Mouse (Mus musculus) kidney, adult 2 months (tissue): Measurements from ENCODE around the gene C3ar1. TPM values are rescaled to one million over a fixed set of nuclear protein-coding genes. Genes with fewer than 3 reads are reported as not detected.
A peak's percentile ranks its signal among the peaks of the same experiment; 100 is the strongest.

Experiments
- DNase-seq: peaks from one replicate; pipeline ENCODE4 v3.0.0; 2021
- H3K27ac ChIP-seq: fragments of 200-500 bp; 2 replicates; pipeline ENCODE4 v1.5.1; 2012; ENCODE audit warnings: low read depth, low read length, control low read depth, inconsistent platforms; ENCODE audit not compliant: insufficient read depth
- H3K27me3 ChIP-seq: fragments of 200-500 bp; replicated peaks from 2 replicates; pipeline ENCODE4 v1.6.1; 2012; ENCODE audit warnings: mild to moderate bottlenecking, moderate library complexity, low read length, inconsistent platforms; ENCODE audit not compliant: control insufficient read depth, insufficient read depth
- H3K36me3 ChIP-seq: fragments of 200-500 bp; 2 replicates; pipeline ENCODE4 v1.6.1; 2012; ENCODE audit warnings: mild to moderate bottlenecking, moderate library complexity, low read length, inconsistent platforms; ENCODE audit not compliant: control insufficient read depth, insufficient read depth
- H3K4me1 ChIP-seq: fragments of 200-500 bp; 2 replicates; pipeline ENCODE4 v1.6.1; 2011; ENCODE audit warnings: low read length; ENCODE audit not compliant: control insufficient read depth, insufficient read depth
- H3K4me3 ChIP-seq: fragments of 200-500 bp; 2 replicates; pipeline ENCODE4 v1.5.1; 2011; ENCODE audit warnings: mild to moderate bottlenecking, low read depth, low read length, control low read depth; ENCODE audit not compliant: insufficient read depth
- CTCF ChIP-seq: fragments of 200-500 bp; conservative IDR thresholded peaks from 2 replicates; pipeline ENCODE4 v1.5.1; 2011; ENCODE audit warnings: low read depth, mild to moderate bottlenecking, control low read depth, low read length, moderate library complexity, mixed read lengths; ENCODE audit not compliant: insufficient read depth, insufficient read length
- POLR2A ChIP-seq: fragments of 200-500 bp; IDR thresholded peaks from one replicate; pipeline ENCODE4 v1.6.1; 2011; ENCODE audit warnings: low read depth, low read length, control low read depth
- WGBS: fragments of 180-500 bp; shearing (Covaris S2); methylation state at CpG from one replicate; pipeline ENCODE4 v1.1.7; 2018; 5-methylcytosine and 5-hydroxymethylcytosine counted together
- polyA plus RNA-seq: library from polyadenylated mRNA; depleted of rRNA; stranded (reverse); fragments of >200 nt; gene quantifications from 2 replicates; pipeline ENCODE4 v1.2.3, GENCODE M21; 2012; rRNA removed

The C3ar1 gene
- 1.6 and 2.1 TPM in 2 replicates for polyA plus RNA-seq

DNA sequence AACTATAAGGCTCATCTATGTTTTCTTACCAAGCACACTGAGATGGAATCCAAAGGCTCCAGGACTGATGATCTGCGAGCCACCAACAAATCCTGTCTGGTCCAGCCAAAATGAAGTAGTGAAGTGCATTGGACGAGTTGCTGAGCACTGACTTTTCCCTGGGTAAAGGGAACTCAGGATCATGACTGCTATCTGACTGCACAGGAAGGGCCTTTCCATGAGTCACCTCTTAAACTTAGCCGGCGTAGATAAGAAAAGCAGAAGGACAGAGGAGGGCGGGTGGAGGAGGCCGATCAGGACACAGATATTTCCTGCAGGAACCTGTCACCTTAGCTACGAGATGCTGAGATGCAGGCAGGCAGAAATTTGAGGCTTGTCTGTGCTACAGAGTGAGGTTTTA, at the start of gene C3ar1:
C3ar1 (minus strand) TSS at position 207 of the 400 bp plus-strand sequence.
- WGBS: 72% methylated on average over 7 of the region's 7 CpGs
- no peaks in the 10 kb centered on the region for H3K36me3 ChIP-seq
- H3K27ac ChIP-seq: no peak within 1 kb of the TSS
- no peaks in the 10 kb centered on the region for H3K4me1 ChIP-seq
- no peaks in the 10 kb centered on the region for H3K27me3 ChIP-seq
- DNase-seq: no peak
- no peak for TF ChIP-seq CTCF
- TF ChIP-seq POLR2A: no peak
- H3K4me3 ChIP-seq: no peak within 1 kb of the TSS

DNA sequence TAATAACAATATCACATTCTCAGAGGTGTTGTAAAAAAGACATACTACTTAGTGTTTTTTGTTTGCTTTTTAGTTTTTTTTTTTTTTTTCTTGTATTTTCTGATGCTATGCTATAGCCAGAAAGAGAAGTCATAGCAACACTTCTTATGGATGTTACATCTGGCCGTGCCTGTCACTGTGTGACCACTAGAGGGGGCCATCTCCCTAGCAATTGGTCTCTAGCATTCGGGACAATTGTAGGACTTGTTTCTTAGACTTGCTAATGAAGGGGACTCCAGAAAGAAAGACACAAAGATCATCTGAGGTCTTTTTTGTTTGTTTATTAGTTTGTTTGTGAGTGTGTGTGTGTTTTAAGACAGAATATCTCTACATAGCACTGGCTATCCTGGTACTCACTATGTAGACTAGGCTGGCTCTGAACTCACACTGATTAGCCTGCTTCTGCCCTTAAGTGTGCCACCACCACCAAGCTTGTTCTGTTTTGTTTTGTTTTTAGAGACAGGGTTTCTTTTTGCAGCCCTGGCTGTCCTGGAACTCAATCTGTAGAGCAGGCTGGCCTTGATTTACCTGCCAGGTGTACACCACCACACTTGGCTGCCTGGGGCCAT, 36.6 kb upstream of the C3ar1 start:
- Histone ChIP-seq H3K36me3 (peaks cover 3% of the 10 kb centered on the region; the same call in 1 of the 2 replicates), H3K27me3 (no peaks in the 10 kb centered on the region), H3K4me1 (no peaks in the 10 kb centered on the region), H3K4me3 (no peak overlapping the region), H3K27ac (no peak overlapping the region)
- TF ChIP-seq CTCF: peak; percentile 83
- no peak for TF ChIP-seq POLR2A
- peak; percentile 50 for DNase-seq
- WGBS: 6% methylated on average over 2 of the region's 2 CpGs

DNA sequence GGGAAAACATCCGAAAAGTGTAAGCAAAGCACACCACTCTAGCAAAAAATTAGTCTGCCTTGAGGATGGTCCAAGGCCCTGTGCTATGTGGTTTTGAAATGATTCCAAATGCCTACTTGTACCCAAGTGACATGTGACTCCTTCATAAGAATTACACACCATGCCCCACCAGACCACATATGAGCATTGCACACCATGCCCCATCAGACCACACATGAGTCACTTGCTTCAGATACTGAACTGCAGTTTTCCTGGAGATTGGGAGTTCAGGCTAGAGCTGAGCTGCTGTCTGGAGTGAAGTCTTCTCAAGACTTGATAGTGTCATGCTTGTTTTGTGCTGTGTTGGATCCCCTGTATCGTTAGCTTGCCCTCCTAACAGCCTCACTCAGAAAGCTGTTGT, 33.6 kb upstream of the C3ar1 start:
- 94% methylated on average over 2 of the region's 2 CpGs for WGBS
- H3K27ac ChIP-seq: no peak overlapping the region
- no peak for DNase-seq
- H3K27me3 ChIP-seq: no peaks in the 10 kb centered on the region
- no peaks in the 10 kb centered on the region for H3K4me1 ChIP-seq
- no peak overlapping the region for H3K4me3 ChIP-seq
- peaks cover 6% of the 10 kb centered on the region for H3K36me3 ChIP-seq
- no peak for TF ChIP-seq POLR2A
- TF ChIP-seq CTCF: no peak

DNA sequence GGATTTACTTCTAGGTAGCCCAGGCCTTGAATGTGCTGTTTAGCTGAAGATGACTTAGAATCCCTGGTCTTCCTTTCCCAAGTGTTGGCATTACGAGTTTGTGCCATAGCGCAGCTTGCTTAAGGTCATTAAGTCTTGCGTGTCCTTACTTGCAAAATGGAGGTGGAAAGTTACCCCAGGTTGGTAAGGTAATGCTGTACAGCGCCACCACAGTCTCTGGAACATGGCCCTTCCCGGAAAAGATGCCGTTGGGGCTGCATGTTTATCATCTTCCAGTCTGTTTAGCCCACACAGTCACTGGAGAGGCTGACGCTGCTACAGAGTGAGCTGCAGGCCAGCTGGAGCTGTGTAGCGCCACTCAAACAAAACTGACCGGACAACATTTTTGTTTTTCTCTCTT, 27.6 kb upstream of the C3ar1 start:
- Histone ChIP-seq H3K36me3 (peaks cover 19% of the 10 kb centered on the region), H3K4me1 (0 out of 2 replicates have a peak, but pooled peaks cover 3% of the 10 kb centered on the region), H3K27me3 (no peaks in the 10 kb centered on the region), H3K4me3 (no peak overlapping the region), H3K27ac (no peak overlapping the region)
- no peak for TF ChIP-seq CTCF
- TF ChIP-seq POLR2A: no peak
- no peak for DNase-seq
- 90% methylated on average over 9 of the region's 9 CpGs for WGBS

DNA sequence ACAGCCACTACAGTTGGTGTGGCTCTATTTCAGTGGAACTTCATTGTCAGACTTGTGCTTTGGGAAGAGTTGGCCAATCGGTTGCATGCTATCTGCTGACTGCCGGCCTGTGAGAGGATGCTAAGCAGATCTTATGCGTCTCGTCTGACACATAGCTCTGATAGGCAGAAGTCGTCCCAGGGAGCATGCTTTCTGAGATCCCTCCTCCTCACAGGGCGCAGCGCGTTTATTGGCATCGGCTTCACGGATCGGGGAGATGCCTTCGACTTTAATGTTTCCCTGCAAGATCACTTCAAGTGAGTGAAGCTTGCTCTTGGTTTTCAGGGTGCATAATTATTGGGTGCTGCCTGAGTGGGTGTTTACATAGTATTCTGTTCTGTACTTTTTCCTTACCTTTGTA, 25.3 kb upstream of the C3ar1 start:
- Histone ChIP-seq H3K27me3 (no peaks in the 10 kb centered on the region), H3K4me3 (no peak overlapping the region), H3K27ac (no peak overlapping the region), H3K4me1 (peaks cover 8% of the 10 kb centered on the region; the same call in 1 of the 2 replicates), H3K36me3 (peaks cover 14% of the 10 kb centered on the region)
- TF ChIP-seq CTCF: no peak
- TF ChIP-seq POLR2A: no peak
- DNase-seq: no peak
- 92% methylated on average over 12 of the region's 12 CpGs for WGBS

DNA sequence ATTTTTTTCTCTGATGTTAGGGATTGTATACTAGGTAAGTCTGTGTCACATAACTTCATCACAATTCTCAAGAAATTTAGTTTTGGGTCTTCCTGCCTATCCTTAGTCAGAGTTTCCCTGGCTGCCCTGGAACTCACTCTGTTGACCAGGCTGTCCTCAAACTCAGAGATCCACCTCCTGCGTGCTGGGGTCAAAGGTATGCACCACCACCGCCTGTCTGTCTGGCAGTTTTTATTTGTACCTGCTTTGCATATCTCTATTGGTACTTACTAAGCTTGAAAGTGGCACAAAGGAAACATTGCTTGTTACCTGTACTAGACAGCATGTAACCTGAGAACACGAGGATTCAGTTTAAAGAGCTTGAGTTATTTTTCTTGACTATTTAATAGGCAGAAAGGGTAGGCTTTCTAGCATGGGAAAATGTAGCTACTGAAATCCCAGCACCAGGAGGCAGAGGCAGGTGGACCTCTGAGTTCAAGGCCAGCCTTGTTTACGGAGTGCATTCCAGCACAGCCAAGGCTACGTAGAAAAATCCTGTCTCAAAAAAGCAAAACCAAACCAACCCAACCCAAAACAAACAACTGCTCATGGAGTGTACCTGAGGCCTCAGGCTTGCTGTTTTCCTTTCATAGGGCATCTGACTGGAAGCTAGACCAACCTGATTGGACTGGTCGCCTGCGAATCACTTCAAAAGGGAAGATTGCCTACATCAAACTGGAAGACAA, 24.0 kb upstream of the C3ar1 start:
- H3K4me1 ChIP-seq: peaks cover 8% of the 10 kb centered on the region; the same call in 1 of the 2 replicates
- WGBS: 73% methylated on average over 7 of the region's 7 CpGs
- no peaks in the 10 kb centered on the region for H3K27me3 ChIP-seq
- H3K27ac ChIP-seq: no peak overlapping the region
- DNase-seq: peak; percentile 68
- H3K4me3 ChIP-seq: no peak overlapping the region
- peaks cover 14% of the 10 kb centered on the region for H3K36me3 ChIP-seq
- TF ChIP-seq CTCF (no peak), POLR2A (no peak)

DNA sequence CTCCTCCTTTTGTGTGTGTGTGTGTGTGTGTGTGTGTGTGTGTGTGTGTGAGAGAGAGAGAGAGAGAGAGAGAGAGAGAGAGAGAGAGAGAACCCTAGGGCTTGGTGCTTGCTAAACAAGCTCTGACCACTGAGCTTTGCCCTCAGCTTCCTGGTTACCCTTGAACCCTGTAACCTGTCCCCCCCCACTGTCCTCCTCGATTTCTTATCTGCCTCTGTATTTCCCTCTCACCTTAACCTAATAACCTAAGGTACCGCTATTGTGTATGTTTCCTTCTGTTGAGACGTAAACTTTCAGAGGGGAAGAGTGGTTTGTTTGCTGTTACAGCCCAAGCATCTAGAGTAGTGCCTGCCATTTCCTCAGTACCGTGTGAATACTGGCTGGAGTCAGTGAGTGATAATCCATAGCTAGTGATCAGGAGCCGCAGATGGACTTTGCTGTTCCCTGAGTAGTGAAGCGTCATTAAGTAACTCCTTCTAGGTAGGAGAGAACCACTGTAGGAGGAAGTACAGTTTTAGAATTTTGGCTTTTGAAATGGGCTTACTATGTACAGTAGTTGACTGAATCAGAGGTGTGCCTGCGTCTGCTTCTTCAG, 23.3 kb upstream of the C3ar1 start:
- no peak overlapping the region for H3K27ac ChIP-seq
- H3K4me1 ChIP-seq: peaks cover 8% of the 10 kb centered on the region; the same call in 1 of the 2 replicates
- peaks cover 11% of the 10 kb centered on the region for H3K36me3 ChIP-seq
- H3K27me3 ChIP-seq: no peaks in the 10 kb centered on the region
- no peak for TF ChIP-seq CTCF
- TF ChIP-seq POLR2A: no peak
- no peak overlapping the region for H3K4me3 ChIP-seq
- peak; percentile 17 for DNase-seq
- 74% methylated on average over 7 of the region's 7 CpGs for WGBS
